Mouse (Mus musculus): ENCODE data around the gene Slc26a10. TPM values are rescaled to one million over a fixed set of nuclear protein-coding genes. Genes with fewer than 3 reads are reported as not detected.

Gene Slc26a10
- total RNA-seq (2021) = 1 to 10 TPM; 4.8 to 5.1 TPM
- long read RNA-seq, experiment 1 = 0 reads
- long read RNA-seq, experiment 2 = 0 reads

DNA sequence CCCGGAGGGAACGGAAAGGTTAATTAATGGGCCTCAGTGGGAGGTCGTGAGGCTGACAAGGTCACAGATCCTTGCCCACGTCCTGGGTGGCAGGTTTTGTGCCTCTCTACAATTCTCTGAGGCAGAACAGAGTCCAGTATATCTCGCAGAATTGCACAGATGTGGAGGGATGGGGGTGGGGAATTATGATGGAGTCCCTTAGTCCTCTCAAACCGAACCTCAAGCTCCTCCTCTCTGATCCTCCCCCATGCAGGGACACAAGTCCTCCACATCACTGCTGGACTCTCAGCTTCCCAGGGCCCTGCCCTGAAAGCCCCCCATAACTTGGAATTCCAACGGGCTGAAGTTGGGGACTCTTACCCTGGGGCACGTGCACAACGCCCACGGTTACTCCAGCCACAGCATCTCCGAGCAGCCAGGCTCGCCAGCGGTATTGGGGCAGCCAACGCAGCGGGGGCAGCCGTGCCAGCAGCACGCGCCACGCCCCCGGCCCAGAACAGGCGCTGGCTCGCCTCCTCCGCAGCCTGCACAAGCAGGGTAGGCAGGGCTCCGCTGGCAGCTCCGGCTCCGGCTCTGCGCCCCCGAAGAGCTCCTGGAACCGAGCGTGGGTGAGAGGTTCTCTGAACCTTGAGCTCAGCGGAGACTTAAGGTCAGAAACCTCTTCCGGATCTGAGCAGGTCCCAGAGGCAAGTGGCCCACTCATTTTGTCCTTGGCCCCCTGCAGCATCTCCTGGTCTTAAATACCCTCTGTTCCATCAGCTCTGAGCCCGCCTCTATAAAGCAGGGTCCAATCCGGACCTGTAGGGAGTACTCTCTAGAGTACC, at the start of gene Slc26a10:
Gene Slc26a10 (minus strand): TSS at position 775 of the 824 bp plus-strand sequence.
- intact Hi-C loops (cut with DNase I) = loop anchor here (5.0 kb wide), 1 partner anchor 162 kb away; the partner anchor contains the start of gene Gli1
- no peak for DNase-seq

DNA sequence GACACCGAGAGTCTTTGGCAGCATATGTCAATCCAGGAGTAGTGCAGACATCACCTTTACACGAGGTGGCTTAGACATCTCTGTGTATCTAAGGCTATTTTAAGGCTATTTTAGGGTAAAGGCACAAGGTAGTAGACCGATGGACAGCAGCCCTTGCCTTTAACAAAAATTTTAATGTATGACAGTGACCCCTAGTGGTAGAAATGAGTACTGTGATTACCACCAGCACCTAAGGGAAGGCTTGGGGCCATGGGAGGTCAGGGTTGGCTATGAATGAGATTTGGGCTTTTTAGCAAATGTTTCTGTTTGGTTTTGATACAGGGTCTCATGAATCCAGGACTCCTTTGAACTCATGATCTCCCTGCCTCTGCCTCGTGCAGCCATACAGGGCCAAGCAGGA, 48.5 kb upstream of the Slc26a10 start:
- DNase-seq = no peak
- intact Hi-C loops (cut with DNase I) = loop anchor here (5.0 kb wide), 1 partner anchor 107 kb away; the partner anchor contains the start of gene Os9

DNA sequence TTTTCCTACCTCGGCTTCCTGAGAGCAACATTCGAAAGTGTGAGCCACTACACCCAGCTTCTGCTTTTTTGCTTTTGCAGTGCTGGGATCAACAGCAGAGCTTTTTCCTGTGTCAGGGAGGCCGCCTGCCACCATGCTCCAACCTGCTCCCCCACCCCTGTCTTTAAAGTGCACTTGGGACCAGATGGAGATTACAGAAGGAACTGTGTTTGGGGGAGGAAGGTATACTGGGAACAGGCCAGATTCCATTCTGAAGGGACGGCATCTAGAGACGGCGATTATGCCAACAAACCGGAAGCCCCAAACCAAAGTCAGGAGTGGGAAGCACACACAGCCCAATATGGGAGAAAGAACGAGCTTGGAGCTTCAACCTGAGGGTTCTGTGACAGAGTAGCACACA, 46.7 kb upstream of the Slc26a10 start:
- DNase-seq = no peak
- intact Hi-C loops (cut with DNase I) = loop anchor here (2.0 to 5.0 kb wide), 2 partner anchors 50 to 105 kb away; partner anchors contain the start of gene Os9

DNA sequence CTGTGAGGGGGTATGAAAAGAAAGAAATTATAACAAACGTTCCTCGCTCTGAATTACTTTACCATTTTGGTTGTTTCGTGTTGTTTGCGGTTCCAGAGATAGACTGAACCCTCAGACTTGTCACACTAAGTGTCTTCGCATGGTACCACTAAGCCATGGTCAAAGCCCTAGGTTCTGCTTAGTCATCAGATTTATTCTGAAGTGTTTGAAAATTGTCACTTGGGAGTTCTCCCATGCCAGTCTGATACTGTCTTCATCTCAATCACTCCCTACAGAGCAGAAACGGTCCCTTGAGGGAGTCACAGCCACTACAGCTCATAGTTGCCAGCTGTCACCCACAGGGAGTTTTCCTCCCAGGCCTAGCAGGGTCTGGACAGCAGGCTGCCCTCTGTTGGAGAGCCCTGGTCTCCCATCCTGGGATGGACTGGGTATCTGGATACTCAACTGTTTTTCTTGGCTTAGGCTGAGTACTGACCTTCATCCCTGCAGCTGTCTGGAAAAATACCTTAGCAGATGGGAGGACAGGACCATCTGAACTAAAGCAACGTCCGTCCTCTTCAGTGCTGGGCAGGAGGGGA, 46.0 kb upstream of the Slc26a10 start:
- DNase-seq = no peak
- intact Hi-C loops (cut with DNase I) = loop anchor here (2.0 to 5.0 kb wide), 2 partner anchors 50 to 104 kb away; partner anchors contain the start of gene Os9

DNA sequence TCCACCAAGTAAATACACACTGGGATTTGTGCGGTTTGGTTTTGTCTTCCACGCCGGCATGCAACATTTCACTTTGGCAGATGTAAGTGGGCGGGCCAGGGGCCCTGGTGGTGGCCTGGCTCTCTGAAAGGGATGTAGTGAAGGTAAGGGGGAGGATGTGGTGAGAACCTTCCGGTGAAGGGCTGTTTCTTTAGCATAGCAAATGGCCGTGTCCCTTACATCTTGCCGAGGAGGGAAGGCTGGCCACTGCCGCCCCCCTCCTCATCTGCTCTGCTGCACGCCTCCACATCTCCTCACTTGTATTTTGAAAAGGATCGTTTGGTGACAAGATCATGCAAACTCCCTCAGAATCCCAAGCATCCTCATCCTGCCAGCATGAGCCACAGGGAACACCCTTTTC, 45.3 kb upstream of the Slc26a10 start:
- no peak for DNase-seq
- intact Hi-C loops (cut with DNase I) = loop anchor here (2.0 to 5.0 kb wide), 2 partner anchors 49 to 103 kb away; partner anchors contain the start of gene Os9

DNA sequence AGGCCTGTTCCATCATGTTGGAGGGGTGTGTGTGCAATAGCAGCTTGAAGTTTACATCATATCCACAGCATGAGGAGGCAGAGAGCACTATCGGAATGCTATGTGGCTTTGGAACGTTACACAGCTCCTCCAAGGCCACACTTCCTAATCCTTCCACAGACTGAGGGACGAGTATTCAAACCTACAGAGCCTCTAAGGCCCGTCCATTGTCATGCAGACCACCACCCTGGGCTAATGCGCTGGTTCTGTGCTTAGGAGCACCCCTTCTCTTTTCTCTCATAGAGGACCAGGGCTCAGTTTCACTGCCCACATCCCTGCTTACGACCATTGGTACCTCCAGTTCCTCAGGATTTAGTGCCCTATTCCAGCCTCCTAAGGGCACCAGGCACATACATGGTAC, 44.8 kb upstream of the Slc26a10 start:
- intact Hi-C loops (cut with DNase I) = loop anchor here (5.0 kb wide), 1 partner anchor 103 kb away; the partner anchor contains the start of gene Os9
- no peak for DNase-seq

DNA sequence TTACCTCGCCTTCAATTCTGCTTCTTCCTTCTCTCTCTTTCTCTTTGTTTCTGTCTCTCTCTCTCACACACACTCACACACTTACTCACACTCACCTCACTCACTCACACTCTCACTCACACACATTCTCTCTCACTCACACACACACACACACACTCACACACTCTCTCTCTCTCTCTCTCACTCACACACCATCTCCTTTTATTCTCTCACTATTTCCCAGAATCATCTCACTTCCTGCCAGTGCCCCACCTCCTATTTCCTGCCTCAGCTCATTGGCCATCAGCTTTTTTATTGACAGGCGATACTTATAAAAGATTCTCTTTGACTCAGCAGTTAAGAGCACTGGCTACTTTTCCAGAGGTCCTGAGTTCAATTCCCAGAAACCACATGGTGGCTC, 37.9 kb upstream of the Slc26a10 start:
- intact Hi-C loops (cut with DNase I) = no loop called here
- DNase-seq = no peak

DNA sequence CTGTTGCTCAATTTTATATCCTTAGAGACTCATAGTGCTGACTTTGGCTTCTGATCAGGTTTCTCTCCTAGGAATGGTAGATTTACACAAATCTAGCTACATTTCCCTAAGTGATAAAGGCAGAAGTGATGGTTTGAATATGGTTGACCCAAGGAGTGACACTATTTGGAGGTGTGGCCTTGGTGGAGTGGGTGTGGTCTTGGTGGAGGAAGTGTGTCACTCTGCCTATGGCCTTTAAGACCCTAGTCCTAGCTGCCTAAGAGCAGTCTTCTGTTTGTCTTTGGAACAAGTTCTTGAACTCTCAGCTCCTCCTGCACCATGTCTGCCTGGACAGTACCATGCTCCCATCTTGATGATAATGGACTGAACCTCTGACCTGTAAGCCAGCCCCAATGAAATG, 36.7 kb upstream of the Slc26a10 start:
- intact Hi-C loops (cut with DNase I) = no loop called here

DNA sequence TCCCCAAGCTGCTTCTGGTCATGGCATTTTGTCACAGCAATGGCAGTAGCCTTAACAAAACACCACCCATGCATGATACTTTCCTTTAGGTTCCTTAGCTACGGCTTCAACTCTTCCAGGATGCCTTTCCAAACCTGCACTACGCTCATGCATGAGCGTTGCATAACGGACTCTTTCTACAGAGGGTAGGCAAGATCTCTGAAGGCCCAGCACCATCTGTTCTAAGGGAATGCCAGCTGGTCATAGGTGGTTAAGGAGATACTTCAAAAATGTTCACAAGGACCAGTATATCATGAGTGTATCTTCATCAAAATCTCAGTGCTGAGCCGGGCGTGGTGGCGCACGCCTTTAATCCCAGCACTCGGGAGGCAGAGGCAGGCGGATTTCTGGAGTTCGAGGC, 36.0 kb upstream of the Slc26a10 start:
- intact Hi-C loops (cut with DNase I) = no loop called here
- DNase-seq = no peak

More for the DNA sequence above, 36.7 kb upstream of the Slc26a10 start:
- no peak for DNase-seq

DNA sequence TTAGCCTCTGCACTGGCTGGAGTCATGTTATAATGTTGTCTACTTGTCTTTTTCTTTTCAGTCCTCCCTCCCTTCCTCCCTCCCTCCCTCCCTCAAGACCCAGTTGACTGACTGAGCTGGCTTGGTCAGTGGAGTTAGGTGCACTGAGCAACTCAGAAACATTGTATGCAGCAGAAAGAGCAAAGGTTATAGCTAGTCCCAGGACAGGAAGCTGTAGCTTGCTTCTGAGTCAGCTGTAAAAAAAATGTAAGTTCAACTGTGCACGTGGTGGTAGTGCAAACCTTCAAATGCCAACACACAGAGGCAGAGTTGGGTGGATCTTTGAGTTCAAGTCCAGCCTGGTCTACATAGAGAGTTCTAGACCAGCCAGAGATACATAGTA, 34.0 kb upstream of the Slc26a10 start:
- DNase-seq = no peak
- intact Hi-C loops (cut with DNase I) = no loop called here

DNA sequence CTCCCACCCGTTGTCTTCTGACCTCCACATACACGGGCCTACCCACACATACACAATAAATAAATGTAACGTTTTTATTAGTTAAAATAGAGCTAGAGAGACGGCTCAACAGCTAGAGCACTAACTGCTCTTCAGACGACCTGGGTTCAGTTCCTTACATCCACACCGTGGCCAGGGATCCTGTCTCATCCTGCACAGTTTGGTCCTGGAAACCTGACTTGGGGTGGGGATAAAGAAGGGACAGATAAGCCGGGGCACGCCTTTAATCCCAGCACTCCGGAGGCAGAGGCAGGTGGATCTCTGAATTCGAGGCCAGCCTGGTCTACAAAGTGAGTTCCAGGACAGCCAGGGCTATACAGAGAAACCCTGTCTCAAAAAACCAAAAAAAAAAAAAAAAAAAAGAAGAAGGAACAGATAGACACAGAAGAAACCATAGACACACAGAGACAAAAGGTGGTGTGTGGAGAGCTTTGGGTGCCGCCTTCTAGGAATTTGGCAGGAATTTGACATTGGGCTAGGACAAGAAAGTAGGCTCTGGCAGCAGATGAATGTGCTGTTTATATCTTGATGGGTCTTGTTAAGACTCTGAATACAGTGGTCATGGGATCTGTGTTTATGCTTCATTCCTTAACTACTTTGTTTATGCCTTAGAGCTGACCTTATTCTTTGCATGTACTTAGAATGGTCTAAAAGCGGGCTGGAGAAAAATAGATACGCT, 33.4 kb upstream of the Slc26a10 start:
- intact Hi-C loops (cut with DNase I) = no loop called here
- no peak for DNase-seq

DNA sequence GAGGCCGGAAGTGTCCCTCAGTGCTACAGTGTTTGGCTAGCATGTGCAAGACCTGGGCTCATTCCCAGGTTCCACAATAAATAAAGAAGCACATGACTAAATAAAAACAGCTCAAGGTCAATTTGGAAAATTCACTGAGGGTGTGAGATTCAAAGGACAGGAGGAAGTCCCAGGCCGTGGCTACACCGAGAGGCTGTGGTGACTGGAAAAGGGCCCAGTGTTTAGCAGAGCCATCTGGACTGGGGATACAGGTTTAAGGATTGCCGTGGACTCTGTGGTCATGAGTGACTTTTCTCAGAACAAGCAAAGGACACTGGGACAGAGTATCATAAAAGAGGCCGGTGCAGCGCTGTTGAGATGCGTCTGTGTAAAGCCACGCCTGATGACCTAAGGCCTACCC, 32.8 kb upstream of the Slc26a10 start:
- DNase-seq = no peak
- intact Hi-C loops (cut with DNase I) = no loop called here

DNA sequence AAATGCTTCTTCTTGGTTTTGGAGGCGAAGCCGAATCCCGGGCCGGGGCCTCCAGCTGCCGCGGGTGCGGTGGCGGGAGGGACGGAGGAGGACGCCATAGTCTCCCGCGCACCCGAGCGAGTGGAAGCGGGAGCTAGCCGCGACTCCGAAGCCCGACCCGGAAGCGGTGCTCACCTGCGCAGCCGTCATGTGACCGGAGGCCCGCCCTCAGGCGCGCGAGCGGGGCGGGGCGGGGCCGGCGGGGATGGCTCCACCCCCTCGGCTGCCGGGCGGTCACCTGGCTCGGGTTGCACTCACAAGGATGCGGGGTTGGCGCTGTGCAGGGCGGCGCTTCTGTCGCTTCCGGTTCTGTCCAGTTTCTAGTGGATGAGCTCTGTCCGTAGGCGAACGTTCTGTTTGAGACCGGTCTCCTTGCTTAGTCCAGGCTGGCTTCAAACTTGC, 31.0 kb upstream of the Slc26a10 start, which contains the start of gene Pip4k2c:
Gene Pip4k2c (minus strand): TSS at position 172 of the 441 bp plus-strand sequence.
- peak; percentile 82 to 83 for DNase-seq
- intact Hi-C loops (cut with DNase I) = no loop called here

DNA sequence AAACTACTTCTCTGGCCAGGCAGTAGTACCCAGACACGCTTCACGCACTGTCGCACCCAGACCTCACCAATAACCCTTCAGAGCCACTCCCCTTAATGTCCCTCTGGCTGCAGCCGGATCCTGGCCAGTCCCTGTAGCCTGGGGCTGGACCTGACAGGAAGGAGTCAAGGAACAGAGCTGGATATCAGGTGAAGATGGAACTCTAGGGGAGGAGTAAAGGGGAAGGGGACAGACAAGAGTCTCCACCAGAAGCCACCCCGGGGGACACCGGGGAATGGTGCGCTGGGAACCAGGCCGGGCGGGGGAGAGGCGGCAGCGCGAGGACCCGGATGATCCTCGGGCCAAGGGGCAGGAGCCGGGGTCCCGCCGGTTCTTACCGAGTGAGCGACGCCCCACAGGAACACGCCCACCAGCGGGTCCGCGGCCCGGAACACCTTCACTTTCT, 30.5 kb upstream of the Slc26a10 start:
- DNase-seq = no peak
- intact Hi-C loops (cut with DNase I) = no loop called here

DNA sequence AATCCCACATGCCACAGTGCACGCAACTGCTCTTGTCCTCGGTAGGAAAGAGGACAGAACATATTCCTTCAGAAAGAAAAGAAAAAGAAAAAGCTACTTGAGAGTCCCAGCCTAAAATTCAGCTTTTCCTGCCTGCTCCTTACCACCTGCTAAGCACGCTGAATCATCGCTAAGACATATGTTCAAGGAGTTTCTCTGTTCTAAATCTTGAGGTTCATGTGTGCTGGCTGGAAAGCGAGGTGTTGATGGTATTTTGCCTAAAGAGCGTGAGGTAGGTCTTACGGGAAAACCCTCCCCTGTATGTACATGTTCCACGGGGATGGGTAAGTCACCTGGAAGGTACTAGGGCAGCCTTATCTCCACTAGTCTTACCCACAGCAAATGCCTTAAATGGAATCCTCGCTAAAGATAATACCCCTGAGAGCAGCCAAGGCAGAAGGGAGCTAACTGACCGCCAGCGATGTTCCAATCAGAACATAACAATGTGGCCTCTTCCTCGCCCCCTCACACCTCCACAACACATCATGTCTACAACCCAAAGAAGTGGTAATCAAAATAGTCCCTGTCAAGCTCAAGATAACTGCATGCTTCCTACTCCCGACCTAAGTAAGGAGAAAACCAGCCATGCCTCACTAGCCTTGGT, 29.6 kb upstream of the Slc26a10 start:
- intact Hi-C loops (cut with DNase I) = no loop called here
- DNase-seq = no peak

DNA sequence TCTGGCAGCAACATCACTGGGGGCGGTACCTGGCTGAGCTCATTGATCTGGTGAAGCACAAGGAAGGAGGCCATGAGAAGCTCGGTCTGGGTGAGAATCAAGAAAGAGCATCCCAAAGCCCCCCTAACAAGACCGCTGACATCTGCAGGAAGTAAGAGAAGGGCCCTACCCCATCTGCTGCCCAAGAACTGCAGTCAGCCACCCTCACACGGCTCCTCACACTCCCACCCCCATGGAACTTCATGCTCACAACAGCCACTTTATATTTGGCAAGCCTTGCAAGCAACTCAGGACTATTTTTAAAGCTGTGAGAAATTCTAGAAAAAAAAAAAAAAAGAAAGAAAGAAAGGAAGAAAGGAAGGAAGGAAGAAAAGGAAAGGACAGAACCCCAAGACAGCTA, 28.5 kb upstream of the Slc26a10 start:
- no peak for DNase-seq
- intact Hi-C loops (cut with DNase I) = no loop called here

DNA sequence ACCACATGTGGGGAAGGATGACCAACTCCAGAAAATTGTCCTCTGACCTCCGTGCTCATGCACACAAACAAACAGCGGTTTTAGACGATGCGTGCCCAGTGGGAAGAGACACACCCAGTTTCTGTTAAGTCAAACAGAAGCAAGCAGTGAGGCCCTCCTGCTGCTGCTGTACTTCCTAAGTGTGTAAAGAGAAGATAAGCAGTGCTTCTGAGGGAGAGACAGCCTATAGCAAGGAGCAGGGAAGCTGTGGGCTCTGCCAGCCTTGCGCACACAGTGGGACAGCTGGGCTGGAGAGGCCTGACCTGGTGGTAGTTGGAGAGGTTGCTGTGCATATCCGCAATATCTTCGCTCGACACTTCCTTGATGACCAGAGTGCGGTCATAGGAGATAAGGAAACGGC, 24.9 kb upstream of the Slc26a10 start:
- no peak for DNase-seq
- intact Hi-C loops (cut with DNase I) = no loop called here

DNA sequence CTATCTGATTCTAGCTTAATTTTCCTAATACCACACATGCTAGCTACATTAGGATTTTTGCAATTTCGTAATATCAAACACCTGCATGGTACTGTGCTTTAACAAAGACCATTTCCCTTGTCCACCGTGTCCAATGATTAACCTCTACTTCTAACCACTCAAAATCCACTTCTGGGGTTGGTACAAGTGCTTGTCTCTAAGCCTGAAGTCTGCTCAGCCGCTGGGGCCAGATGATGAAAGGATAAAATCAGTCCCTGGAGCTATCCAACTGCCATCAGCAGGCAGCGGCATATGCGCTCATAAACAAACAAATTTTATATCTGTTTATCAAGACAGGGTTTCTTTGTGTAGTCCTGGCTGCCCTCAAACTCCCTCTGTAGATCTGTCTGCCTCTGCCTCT, 24.1 kb upstream of the Slc26a10 start:
- intact Hi-C loops (cut with DNase I) = no loop called here

DNA sequence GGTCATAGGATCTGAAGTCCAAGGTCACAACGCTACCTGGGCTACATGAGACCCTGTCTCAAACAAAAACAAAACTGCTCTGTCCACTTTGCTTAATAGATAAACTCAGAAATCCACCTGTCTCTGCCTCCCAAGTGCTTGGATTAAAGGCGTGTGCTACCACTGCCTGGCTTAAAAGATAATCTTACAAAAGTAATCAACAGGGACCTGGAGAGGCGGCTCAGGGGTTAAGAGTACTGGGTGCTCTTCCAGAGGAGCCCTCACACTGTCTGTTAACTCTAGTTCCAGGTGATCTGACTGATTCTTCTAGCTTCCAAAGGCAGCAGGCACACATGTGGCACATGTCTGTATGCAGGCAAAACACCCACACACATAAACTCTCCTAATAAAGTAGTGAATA, 22.7 kb upstream of the Slc26a10 start:
- intact Hi-C loops (cut with DNase I) = no loop called here
- DNase-seq = no peak

More for the DNA sequence above, 24.1 kb upstream of the Slc26a10 start:
- DNase-seq = no peak

DNA sequence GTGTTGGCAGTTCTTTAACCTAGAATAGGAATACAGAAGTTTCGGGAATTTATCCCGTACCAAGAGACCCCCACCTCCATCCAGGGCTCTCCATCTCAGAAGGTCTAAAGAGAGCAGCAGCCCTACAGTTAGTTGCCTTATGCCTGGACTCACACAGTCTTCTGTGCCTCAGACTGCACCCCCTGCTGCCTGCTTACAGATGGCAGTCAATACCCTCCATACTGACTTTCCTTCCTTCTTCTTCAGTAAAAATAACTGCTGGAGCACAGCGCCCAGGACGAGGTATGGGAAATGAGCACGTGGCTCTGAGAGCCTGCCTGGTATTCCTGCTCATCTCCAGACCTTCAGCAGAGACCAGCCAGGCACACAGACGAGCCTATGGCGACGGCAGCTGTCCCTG, 19.8 kb upstream of the Slc26a10 start:
- intact Hi-C loops (cut with DNase I) = no loop called here
- DNase-seq = no peak
